Mouse (Mus musculus) kidney, embryonic 14.5 days (tissue): Measurements from ENCODE around the gene Doc2g. TPM values are rescaled to one million over a fixed set of nuclear protein-coding genes. Genes with fewer than 3 reads are reported as not detected.

Source experiments
- ATAC-seq: fragments of 200-750 bp; cut with Nextera tagmentation; 2 replicates; pipeline ENCODE4 v1.8.0; 2017; ENCODE audit warnings: moderate number of reproducible peaks, mild to moderate bottlenecking, moderate TSS enrichment, moderate library complexity; ENCODE audit not compliant: low FRiP score, low TSS enrichment
- H3K27ac ChIP-seq: fragments of 300-500 bp; sonication (generic); 2 replicates; pipeline ENCODE4 v1.5.1; 2014; ENCODE audit warnings: low read depth, mild to moderate bottlenecking, low read length, moderate library complexity, mixed read lengths
- H3K27me3 ChIP-seq: fragments of 300-500 bp; sonication (generic); 2 replicates; pipeline ENCODE4 v1.6.1; 2014; ENCODE audit warnings: mild to moderate bottlenecking, low read length; ENCODE audit not compliant: control insufficient read depth, insufficient read depth
- H3K36me3 ChIP-seq: fragments of 300-500 bp; sonication (generic); 2 replicates; pipeline ENCODE4 v1.6.1; 2014; ENCODE audit warnings: low read length, mixed read lengths; ENCODE audit not compliant: control insufficient read depth, insufficient read depth
- H3K4me1 ChIP-seq: fragments of 300-500 bp; sonication (generic); 2 replicates; pipeline ENCODE4 v1.6.1; 2014; ENCODE audit warnings: low read length, mixed read lengths; ENCODE audit not compliant: control insufficient read depth, insufficient read depth
- H3K4me2 ChIP-seq: fragments of 300-500 bp; sonication (generic); replicated peaks from 2 replicates; pipeline ENCODE4 v1.6.1; 2014; ENCODE audit warnings: low read depth, mild to moderate bottlenecking, low read length
- H3K4me3 ChIP-seq: fragments of 300-500 bp; sonication (generic); 2 replicates; pipeline ENCODE4 v1.5.1; 2014; ENCODE audit warnings: mild to moderate bottlenecking, low read length
- H3K9ac ChIP-seq: fragments of 300-500 bp; sonication (generic); 2 replicates; pipeline ENCODE4 v1.6.1; 2014; ENCODE audit warnings: low read depth, mild to moderate bottlenecking, low read length, moderate library complexity
- H3K9me3 ChIP-seq: fragments of 300-500 bp; sonication (generic); 2 replicates; pipeline ENCODE4 v1.6.1; 2016; ENCODE audit warnings: low read length; ENCODE audit not compliant: control insufficient read depth
- WGBS: fragments of 180-500 bp; shearing (Covaris S2); extraction: QIAGEN DNeasy Blood & Tissue Kit; methylation state at CpG from one replicate; pipeline ENCODE4 v1.1.7; 2014; 5-methylcytosine and 5-hydroxymethylcytosine counted together
- polyA plus RNA-seq: library from polyadenylated mRNA; unstranded; fragments of >200 nt; fragmentation: Nextera tagmentation; extraction: Ambion mirVana; gene quantifications from 2 replicates; pipeline ENCODE4 v1.2.1, GENCODE M21; 2014

The Doc2g gene
- polyA plus RNA-seq, 1 experiment from 2014 or later = 5.8 TPM

GRCm38 (mm10) chr19:3995505-3995904 lies 7.6 kb upstream of the Doc2g start:
- Histone ChIP-seq H3K36me3 (no peaks in the 10 kb centered on the region), H3K4me2 (no peak overlapping the region), H3K4me1 (peaks cover 27% of the 10 kb centered on the region), H3K9me3 (no peaks in the 10 kb centered on the region), H3K4me3 (no peak overlapping the region), H3K9ac (no peak overlapping the region), H3K27me3 (no peaks in the 10 kb centered on the region), H3K27ac (no peak overlapping the region)
- 62% methylated on average over 3 of the region's 3 CpGs for WGBS
- no peak for ATAC-seq

- Histone ChIP-seq H3K4me3 (no peak overlapping the region), H3K4me1 (peaks cover 31% of the 10 kb centered on the region), H3K36me3 (no peaks in the 10 kb centered on the region), H3K9me3 (no peaks in the 10 kb centered on the region), H3K4me2 (no peak overlapping the region), H3K27ac (no peak overlapping the region), H3K9ac (no peak overlapping the region), H3K27me3 (no peaks in the 10 kb centered on the region)
- ATAC-seq = no peak
- WGBS = 38% methylated on average over 7 of the region's 7 CpGs
Measured at GRCm38 (mm10) chr19:3996106-3996505, 7.0 kb upstream of the Doc2g start.

GRCm38 (mm10) chr19:3996747-3997146 lies 6.4 kb upstream of the Doc2g start:
- no peak overlapping the region for H3K27ac ChIP-seq
- no peaks in the 10 kb centered on the region for H3K36me3 ChIP-seq
- WGBS = 82% methylated on average over 8 of the region's 8 CpGs
- H3K4me3 ChIP-seq = no peak overlapping the region
- H3K9me3 ChIP-seq = no peaks in the 10 kb centered on the region
- H3K9ac ChIP-seq = no peak overlapping the region
- peaks cover 37% of the 10 kb centered on the region for H3K4me1 ChIP-seq
- no peak overlapping the region for H3K4me2 ChIP-seq
- ATAC-seq = no peak
- no peaks in the 10 kb centered on the region for H3K27me3 ChIP-seq

GRCm38 (mm10) chr19:3997231-3997630 lies 5.9 kb upstream of the Doc2g start:
- no peak overlapping the region for H3K4me3 ChIP-seq
- H3K9ac ChIP-seq = no peak overlapping the region
- H3K36me3 ChIP-seq = no peaks in the 10 kb centered on the region
- H3K27me3 ChIP-seq = no peaks in the 10 kb centered on the region
- no peak overlapping the region for H3K27ac ChIP-seq
- H3K4me1 ChIP-seq = peaks cover 37% of the 10 kb centered on the region
- 53% methylated on average over 8 of the region's 8 CpGs for WGBS
- no peak overlapping the region for H3K4me2 ChIP-seq
- no peaks in the 10 kb centered on the region for H3K9me3 ChIP-seq
- no peak for ATAC-seq

GRCm38 (mm10) chr19:3998335-3998734 lies 4.8 kb upstream of the Doc2g start:
- Histone ChIP-seq H3K4me1 (peaks cover 37% of the 10 kb centered on the region), H3K4me3 (no peak overlapping the region), H3K4me2 (no peak overlapping the region), H3K36me3 (no peaks in the 10 kb centered on the region), H3K27ac (no peak overlapping the region), H3K27me3 (no peaks in the 10 kb centered on the region), H3K9me3 (no peaks in the 10 kb centered on the region), H3K9ac (no peak overlapping the region)
- no peak for ATAC-seq
- 71% methylated on average over 8 of the region's 8 CpGs for WGBS

- H3K4me1 ChIP-seq = peaks cover 37% of the 10 kb centered on the region
- H3K4me3 ChIP-seq = peak overlapping the region; percentile 76; the same call in 1 of the 2 replicates
- no peak overlapping the region for H3K27ac ChIP-seq
- H3K9ac ChIP-seq = peak overlapping the region; percentile 23; the same call in 1 of the 2 replicates
- 79% methylated on average over 9 of the region's 9 CpGs for WGBS
- ATAC-seq = no peak
- no peaks in the 10 kb centered on the region for H3K27me3 ChIP-seq
- no peaks in the 10 kb centered on the region for H3K36me3 ChIP-seq
- no peaks in the 10 kb centered on the region for H3K9me3 ChIP-seq
- peak overlapping the region; percentile 92 for H3K4me2 ChIP-seq
Measured at GRCm38 (mm10) chr19:3999121-3999730, 3.9 kb upstream of the Doc2g start.

GRCm38 (mm10) chr19:4000119-4000900 lies 2.8 kb upstream of the Doc2g start, which contains the start of the genes Nudt8 and Gm49405:
Gene Nudt8 (plus strand): TSS chr19:4000580.
Gene Gm49405 (plus strand): TSS chr19:4000626.
- H3K27me3 ChIP-seq = no peaks in the 10 kb centered on the region
- peaks cover 32% of the 10 kb centered on the region for H3K4me1 ChIP-seq
- WGBS = 0% methylated on average over 64 of the region's 64 CpGs
- peak within 1 kb of the TSS; percentile 85 for H3K9ac ChIP-seq
- peak; percentile 91 for ATAC-seq
- no peaks in the 10 kb centered on the region for H3K9me3 ChIP-seq
- H3K27ac ChIP-seq = peak within 1 kb of the TSS; percentile 93
- H3K4me2 ChIP-seq = peak within 1 kb of the TSS; percentile 92
- H3K4me3 ChIP-seq = peak within 1 kb of the TSS; percentile 76
- H3K36me3 ChIP-seq = no peaks in the 10 kb centered on the region

- ATAC-seq = 0 out of 2 replicates have a peak, but pooled peaks have one; percentile 4
Measured at GRCm38 (mm10) chr19:4000949-4001525, 2.1 kb upstream of the Doc2g start.

GRCm38 (mm10) chr19:4001752-4002151 lies 1.4 kb upstream of the Doc2g start:
- WGBS = 76% methylated on average over 5 of the region's 5 CpGs
- H3K4me3 ChIP-seq = no peak overlapping the region
- no peaks in the 10 kb centered on the region for H3K27me3 ChIP-seq
- H3K9ac ChIP-seq = no peak overlapping the region
- no peak overlapping the region for H3K4me2 ChIP-seq
- H3K36me3 ChIP-seq = peaks cover 10% of the 10 kb centered on the region
- H3K9me3 ChIP-seq = no peaks in the 10 kb centered on the region
- peaks cover 26% of the 10 kb centered on the region for H3K4me1 ChIP-seq
- no peak overlapping the region for H3K27ac ChIP-seq
- no peak for ATAC-seq

More at GRCm38 (mm10) chr19:4000949-4001525, 2.1 kb upstream of the Doc2g start:
- H3K9me3 ChIP-seq = no peaks in the 10 kb centered on the region
- H3K4me3 ChIP-seq = peak overlapping the region; percentile 76
- H3K4me2 ChIP-seq = peak overlapping the region; percentile 92
- 14% methylated on average over 17 of the region's 17 CpGs for WGBS
- H3K4me1 ChIP-seq = peaks cover 32% of the 10 kb centered on the region
- H3K27ac ChIP-seq = peak overlapping the region; percentile 93
- peak overlapping the region; percentile 85 for H3K9ac ChIP-seq
- peaks cover 3% of the 10 kb centered on the region for H3K36me3 ChIP-seq
- H3K27me3 ChIP-seq = no peaks in the 10 kb centered on the region
